25 mouse cellular contexts compared by ENCODE assay signal in the genomic region with DNA sequence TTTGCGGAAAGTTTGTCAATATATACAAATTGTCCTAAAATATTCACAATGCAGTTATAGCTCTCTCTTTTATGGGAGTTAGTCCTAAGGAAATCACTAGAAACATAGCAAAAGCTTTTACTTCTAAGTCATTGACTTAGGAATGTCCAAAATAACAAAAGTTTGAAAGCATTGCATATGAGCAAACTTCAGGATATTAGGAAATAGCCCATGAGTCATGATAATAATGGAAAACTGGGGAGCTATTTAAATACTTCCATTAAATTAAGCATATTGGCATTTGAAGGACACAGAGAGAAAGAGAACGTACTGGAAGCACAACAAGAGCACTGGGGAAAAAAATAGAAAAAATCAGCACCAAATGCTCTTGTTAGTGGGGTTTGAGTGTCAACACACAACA.
"Had no signal": no experiment of that assay in that cellular context is flagged by ENCODE, and none has a peak within 500 bp of the region (broad histone marks: within the 10 kb centered on the region; RNA-seq: fewer than 3 reads in every experiment).

No protein-coding gene starts in this region.

- H3K9me3 ChIP-seq: heart, embryonic 13.5 days; heart, embryonic 15.5 days; hindbrain, embryonic 10.5 days; hindbrain, embryonic 12.5 days; limb, embryonic 10.5 days; limb, embryonic 12.5 days; liver, embryonic 13.5 days; liver, embryonic 15.5 days had no signal

- ATAC-seq: hindbrain, postnatal 0 days; intestine, embryonic 16.5 days had no signal

- H3K4me2 ChIP-seq: heart, embryonic 11.5 days; heart, embryonic 13.5 days; heart, embryonic 15.5 days; hindbrain, embryonic 12.5 days; hindbrain, embryonic 14.5 days; limb, embryonic 12.5 days; liver, embryonic 11.5 days; liver, embryonic 13.5 days; liver, embryonic 15.5 days had no signal

- H3K27ac ChIP-seq: gastrocnemius, adult 2 months; heart, adult 2 months; heart, embryonic 13.5 days; heart, embryonic 15.5 days; hindbrain, embryonic 10.5 days; hindbrain, embryonic 12.5 days; hindbrain, embryonic 14.5 days; hindbrain, postnatal 0 days; left cerebral cortex, adult 2 months; limb, embryonic 10.5 days; limb, embryonic 12.5 days; liver, embryonic 13.5 days; liver, embryonic 15.5 days had no signal

- H3K4me3 ChIP-seq: gastrocnemius, adult 2 months; heart, adult 2 months; heart, embryonic 13.5 days; heart, embryonic 15.5 days; hindbrain, embryonic 10.5 days; hindbrain, embryonic 12.5 days; left cerebral cortex, adult 2 months; limb, embryonic 10.5 days; limb, embryonic 12.5 days; liver, embryonic 13.5 days; liver, embryonic 15.5 days had no signal

- H3K36me3 ChIP-seq: heart, embryonic 13.5 days; heart, embryonic 15.5 days; hindbrain, embryonic 10.5 days; hindbrain, embryonic 12.5 days; limb, embryonic 10.5 days; limb, embryonic 12.5 days; liver, embryonic 13.5 days; liver, embryonic 15.5 days had no signal

- DNase-seq: gastrocnemius, adult 2 months; gastrocnemius, postnatal 14 days; gastrocnemius, postnatal 36 days; heart, adult 11 months; heart, adult 2 months; heart, postnatal 4 days; kidney, adult 11 months; kidney, adult 2 months; kidney, postnatal 14 days; kidney, postnatal 36 days; liver; liver, embryonic 13.5 days had no signal

- H3K27me3 ChIP-seq: heart, embryonic 13.5 days; heart, embryonic 15.5 days; hindbrain, embryonic 12.5 days; limb, embryonic 12.5 days; liver, embryonic 13.5 days; liver, embryonic 15.5 days had no signal

- H3K4me1 ChIP-seq: hindbrain, embryonic 10.5 days; hindbrain, embryonic 12.5 days; limb, embryonic 10.5 days; limb, embryonic 12.5 days; liver, embryonic 13.5 days; liver, embryonic 15.5 days had no signal

- H3K9ac ChIP-seq: heart, embryonic 13.5 days; heart, embryonic 15.5 days; hindbrain, embryonic 12.5 days; hindbrain, embryonic 14.5 days; limb, embryonic 12.5 days; liver, embryonic 13.5 days; liver, embryonic 15.5 days had no signal
